ENCODE assay signal across 9 mouse cellular contexts in the genomic region with DNA sequence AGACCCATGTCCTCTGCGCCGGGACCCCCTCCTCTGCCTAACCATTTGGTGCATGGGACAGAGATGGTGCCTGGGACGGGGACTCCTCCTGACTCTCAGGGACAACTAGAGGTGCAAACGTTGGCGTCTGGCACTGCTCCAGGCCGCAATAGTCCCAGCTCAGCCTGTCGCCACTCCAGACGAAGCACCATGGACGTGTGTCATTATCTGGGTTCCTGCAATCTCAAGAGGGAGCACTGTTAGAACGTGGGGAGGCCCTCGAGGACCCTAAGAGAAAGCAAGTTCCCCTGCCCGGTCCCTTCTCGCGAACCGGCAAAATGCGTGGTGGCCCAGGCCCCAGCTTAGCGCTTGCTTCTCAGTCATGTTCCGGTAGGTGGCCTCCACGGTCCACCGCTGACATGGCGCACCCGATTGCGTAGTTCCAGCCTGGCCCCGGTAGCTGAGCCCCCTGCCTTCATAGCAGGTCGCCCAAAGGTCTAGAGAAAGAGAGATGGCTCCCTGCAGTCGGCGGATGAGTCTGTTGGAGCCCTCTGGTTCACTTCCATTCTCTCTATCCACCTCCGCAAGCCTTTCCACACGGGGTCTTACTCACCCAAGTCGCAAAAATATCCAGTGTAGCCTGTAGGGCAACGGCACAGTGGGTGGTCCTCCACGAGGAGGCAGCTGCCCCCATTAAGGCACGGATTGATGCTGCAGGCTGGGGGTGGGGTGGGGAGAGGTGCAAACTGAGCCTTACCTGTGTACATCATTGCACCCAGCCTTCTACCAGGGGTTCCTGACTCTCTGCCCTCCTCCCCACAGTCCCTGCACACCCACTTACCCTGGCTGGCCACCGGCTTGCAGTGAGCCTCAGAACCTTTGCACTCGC. TPM values are rescaled to one million over a fixed set of nuclear protein-coding genes. Genes with fewer than 3 reads are reported as not detected.
DNase-seq lines count a peak whose midpoint lies in the region; ATAC-seq lines count a peak whose summit lies in the region.
"Had no signal": no experiment of that assay in that cellular context is flagged by ENCODE, and none has a peak within 500 bp of the region (broad histone marks: within the 10 kb centered on the region; RNA-seq: fewer than 3 reads in every experiment).

No protein-coding gene starts in this region.

- peaks cover 45% of the 10 kb centered on the region for H3K27me3 ChIP-seq in intestine, embryonic 14.5 days (replicated peaks; ENCODE audit: control insufficient read depth, insufficient read depth, low read length)
- H3K27me3 ChIP-seq in megakaryocyte, embryonic 14.5 days (replicated peaks) = peaks cover 74% of the 10 kb centered on the region

- peak overlapping the region; percentile 2 for H3K4me3 ChIP-seq in intestine, embryonic 14.5 days (ENCODE audit: low read depth, low read length)
- peak overlapping the region; percentile 87 for H3K4me3 ChIP-seq in megakaryocyte, embryonic 14.5 days (replicated peaks)
- H3K4me3 ChIP-seq: erythroblast, embryonic 14.5 days had no signal

- H3K9me3 ChIP-seq in intestine, embryonic 14.5 days (ENCODE audit: control insufficient read depth, low read length) = no peaks in the 10 kb centered on the region
- H3K9me3 ChIP-seq in megakaryocyte, embryonic 14.5 days = peaks cover 11% of the 10 kb centered on the region

- H3K4me2 ChIP-seq in intestine, embryonic 14.5 days (ENCODE audit: low read length) = peak overlapping the region; percentile 33

- 13% methylated on average over 35 of the region's 35 CpGs for WGBS in intestine, embryonic 14.5 days

- no peak overlapping the region for H3K9ac ChIP-seq in intestine, embryonic 14.5 days (ENCODE audit: low read length)

- no peak overlapping the region for H3K27ac ChIP-seq in intestine, embryonic 14.5 days (ENCODE audit: low read depth)

- peak; percentile 27 for DNase-seq in ZHBTc4 (ENCODE audit: low read depth, low spot score)
- DNase-seq in gastrocnemius, postnatal 36 days = peak; percentile 69 to 73
- peak; percentile 78 for DNase-seq in intestine, embryonic 14.5 days (ENCODE audit: low spot score)
- DNase-seq in left cerebral cortex, postnatal 14 days (ENCODE audit: low spot score in 2 of 2) = peak; percentile 60 to 71
- peak; percentile 68 for DNase-seq in right cerebral cortex, postnatal 25 days

- ATAC-seq in common myeloid progenitor, adult 5-6 weeks (replicated peaks; ENCODE audit: low read depth, poor library complexity, severe bottlenecking) = peak; percentile 68
- peak; percentile 47 for ATAC-seq in intestine, embryonic 14.5 days (replicated peaks; ENCODE audit: low FRiP score, low TSS enrichment, low read depth)
- ATAC-seq in erythroid progenitor cell, adult 5-6 weeks (replicated peaks; ENCODE audit: low FRiP score, poor library complexity, severe bottlenecking) = no peak

- 0 out of 2 replicates have a peak, but pooled peaks cover 2% of the 10 kb centered on the region for H3K4me1 ChIP-seq in intestine, embryonic 14.5 days (replicated peaks; ENCODE audit: control insufficient read depth, insufficient read depth, low read length)
- H3K4me1 ChIP-seq in megakaryocyte, embryonic 14.5 days = peaks cover 40% of the 10 kb centered on the region

- intact Hi-C loops in gastrocnemius, postnatal 36 days (cut with DNase I) = loop anchor here (1.0 kb wide), 1 partner anchor 48 kb away; no protein-coding TSS in a partner anchor
- intact Hi-C loops in left cerebral cortex, postnatal 14 days (cut with DNase I) = no loop called here

- no peaks in the 10 kb centered on the region for H3K36me3 ChIP-seq in intestine, embryonic 14.5 days (ENCODE audit: control insufficient read depth, insufficient read depth, low read length)
- no peaks in the 10 kb centered on the region for H3K36me3 ChIP-seq in megakaryocyte, embryonic 14.5 days (replicated peaks; ENCODE audit: low read length)

RNA-seq across cellular contexts. Expression of gene F12, which starts 5.4 kb away (rescaled TPM):
- total RNA-seq in common myeloid progenitor, adult 5-6 weeks (2017) = not detected in 2 replicates
- total RNA-seq in gastrocnemius, postnatal 36 days (2021) = not detected
- 0.16 TPM in 1 of 2 replicates, not detected in the other for polyA plus RNA-seq in intestine, embryonic 14.5 days (2014; fragmentation: Nextera tagmentation; extraction: Ambion mirVana)
- total RNA-seq in left cerebral cortex, postnatal 14 days (2021) = under 1 TPM in 1 of 2 experiments, not detected in 1; 0.30 TPM
- 0.54 TPM in 1 of 2 replicates, not detected in the other for polyA plus RNA-seq in megakaryocyte, embryonic 14.5 days (2012; ENCODE audit: insufficient read depth, low replicate concordance)
- total RNA-seq in erythroid progenitor cell, adult 5-6 weeks (2015; ENCODE audit: low replicate concordance) = not detected in 2 replicates
- total RNA-seq in erythroid progenitor cell, adult 5-6 weeks (2017; ENCODE audit: low replicate concordance) = not detected in 2 replicates

RNA-seq across cellular contexts. Expression of gene Pfn3, which starts 6.1 kb away (rescaled TPM):
- total RNA-seq in common myeloid progenitor, adult 5-6 weeks (2017) = not detected in 2 replicates
- total RNA-seq in gastrocnemius, postnatal 36 days (2021) = not detected
- polyA plus RNA-seq in intestine, embryonic 14.5 days (2014; fragmentation: Nextera tagmentation; extraction: Ambion mirVana) = not detected in 2 replicates
- under 1 TPM in 1 of 2 experiments, not detected in 1; 0.70 TPM for total RNA-seq in left cerebral cortex, postnatal 14 days (2021)
- polyA plus RNA-seq in megakaryocyte, embryonic 14.5 days (2012; ENCODE audit: insufficient read depth, low replicate concordance) = not detected in 2 replicates
- not detected in 2 replicates for total RNA-seq in erythroid progenitor cell, adult 5-6 weeks (2015; ENCODE audit: low replicate concordance)
- not detected in 2 replicates for total RNA-seq in erythroid progenitor cell, adult 5-6 weeks (2017; ENCODE audit: low replicate concordance)
- polyA plus RNA-seq: erythroblast, embryonic 14.5 days had no signal

RNA-seq across cellular contexts. Expression of gene Slc34a1, which starts 23.2 kb away (rescaled TPM):
- total RNA-seq in common myeloid progenitor, adult 5-6 weeks (2017) = not detected in 2 replicates
- not detected for total RNA-seq in gastrocnemius, postnatal 36 days (2021)
- polyA plus RNA-seq in intestine, embryonic 14.5 days (2014; fragmentation: Nextera tagmentation; extraction: Ambion mirVana) = not detected in 2 replicates
- under 1 TPM in 1 of 2 experiments, not detected in 1; 0.72 TPM for total RNA-seq in left cerebral cortex, postnatal 14 days (2021)
- polyA plus RNA-seq in megakaryocyte, embryonic 14.5 days (2012; ENCODE audit: insufficient read depth, low replicate concordance) = not detected in 2 replicates
- not detected in 2 replicates for total RNA-seq in erythroid progenitor cell, adult 5-6 weeks (2015; ENCODE audit: low replicate concordance)
- total RNA-seq in erythroid progenitor cell, adult 5-6 weeks (2017; ENCODE audit: low replicate concordance) = not detected in 2 replicates
- polyA plus RNA-seq: erythroblast, embryonic 14.5 days had no signal

RNA-seq across cellular contexts. Expression of gene Grk6, which starts 23.7 kb away (rescaled TPM):
- 68.9 and 84.5 TPM in 2 replicates for total RNA-seq in common myeloid progenitor, adult 5-6 weeks (2017)
- 10 to 100 TPM in 1 of 2 experiments, 1 to 10 TPM in 1; 9.1 to 10.8 TPM for total RNA-seq in gastrocnemius, postnatal 36 days (2021)
- polyA plus RNA-seq in intestine, embryonic 14.5 days (2014; fragmentation: Nextera tagmentation; extraction: Ambion mirVana) = 43.4 and 55.1 TPM in 2 replicates
- total RNA-seq in left cerebral cortex, postnatal 14 days (2021) = 10 to 100 TPM; 67.5 to 67.8 TPM
- 33.8 and 54.2 TPM in 2 replicates for polyA plus RNA-seq in megakaryocyte, embryonic 14.5 days (2012; ENCODE audit: insufficient read depth, low replicate concordance)
- total RNA-seq in erythroid progenitor cell, adult 5-6 weeks (2015; ENCODE audit: low replicate concordance) = 48.2 and 55.5 TPM in 2 replicates
- total RNA-seq in erythroid progenitor cell, adult 5-6 weeks (2017; ENCODE audit: low replicate concordance) = 62.2 and 75.7 TPM in 2 replicates

RNA-seq across cellular contexts. Expression of gene Prr7, which starts 42.9 kb away (rescaled TPM):
- total RNA-seq in common myeloid progenitor, adult 5-6 weeks (2017) = 0.27 TPM in 1 of 2 replicates, not detected in the other
- under 1 TPM; 0.62 to 0.77 TPM for total RNA-seq in gastrocnemius, postnatal 36 days (2021)
- 0.55 and 0.70 TPM in 2 replicates for polyA plus RNA-seq in intestine, embryonic 14.5 days (2014; fragmentation: Nextera tagmentation; extraction: Ambion mirVana)
- total RNA-seq in left cerebral cortex, postnatal 14 days (2021) = 100 to 1,000 TPM in 1 of 2 experiments, 10 to 100 TPM in 1; 98.9 to 104 TPM
- polyA plus RNA-seq in megakaryocyte, embryonic 14.5 days (2012; ENCODE audit: insufficient read depth, low replicate concordance) = 5.3 and 21.1 TPM in 2 replicates
- not detected in 2 replicates for total RNA-seq in erythroid progenitor cell, adult 5-6 weeks (2015; ENCODE audit: low replicate concordance)
- total RNA-seq in erythroid progenitor cell, adult 5-6 weeks (2017; ENCODE audit: low replicate concordance) = not detected in 2 replicates

Comparison
In these comparisons a context has a peak if more than half of its experiments do, and no peak if none do; other contexts are left out.
1. DNase-seq: peak in every context shown above with its lines; median percentile 78 in intestine, embryonic 14.5 days; 71 in gastrocnemius, postnatal 36 days; 68 in right cerebral cortex, postnatal 25 days; 66 in left cerebral cortex, postnatal 14 days; 27 in ZHBTc4.